Mouse (Mus musculus): ENCODE measurements around the gene Zfp94. TPM values are rescaled to one million over a fixed set of nuclear protein-coding genes. Genes with fewer than 3 reads are reported as not detected.

Gene Zfp94
- polyA plus RNA-seq, 1 experiment from 2014 or later, result 2.2 TPM

- TF ChIP-seq CTCF (IDR thresholded peaks at IDR 0.05; ENCODE audit: low read depth) (no peak), EP300 (IDR thresholded peaks at IDR 0.05; ENCODE audit: low read depth) (no peak)
- Histone ChIP-seq H3K9ac (replicated peaks) (peak overlapping the region; percentile 3; the same call in 1 of the 2 replicates), H3K4me2 (ENCODE audit: low read depth, low read length) (peak overlapping the region; percentile 98), H3K27ac (ENCODE audit: low read depth) (no peak overlapping the region), H3K36me3 (replicated peaks; ENCODE audit: insufficient read depth, low read length) (no peaks in the 10 kb centered on the region), H3K27me3 (ENCODE audit: insufficient read depth, low read length) (0 out of 2 replicates have a peak, but pooled peaks cover 4% of the 10 kb centered on the region), H3K4me3 (ENCODE audit: low read depth, low read length) (peak overlapping the region; percentile 79), H3K9me3 (ENCODE audit: low read length) (no peaks in the 10 kb centered on the region), H3K4me1 (ENCODE audit: insufficient read depth) (peaks cover 15% of the 10 kb centered on the region)
- 4% methylated on average over 18 of the region's 18 CpGs for WGBS (ENCODE audit: insufficient replicate concordance)
- ATAC-seq (peak; percentile 21; the same call in 1 of the 2 replicates), DNase-seq (no peak)
Observed at GRCm38 (mm10) chr7:24299823-24300481, 16.5 kb downstream of the Zfp94 start.

- no peaks in the 10 kb centered on the region for H3K9me3 ChIP-seq (ENCODE audit: low read length)
- peak overlapping the region; percentile 79 for H3K4me3 ChIP-seq (ENCODE audit: low read depth, low read length)
- peak overlapping the region; percentile 74 for H3K9ac ChIP-seq (replicated peaks)
- WGBS (ENCODE audit: insufficient replicate concordance), result under 1% methylated on average over 41 of the region's 47 CpGs
- H3K4me2 ChIP-seq (ENCODE audit: low read depth, low read length), result peak overlapping the region; percentile 98
- TF ChIP-seq EP300 (IDR thresholded peaks at IDR 0.05; ENCODE audit: low read depth) (no peak), CTCF (IDR thresholded peaks at IDR 0.05; ENCODE audit: low read depth) (peak; percentile 49)
- H3K27ac ChIP-seq (ENCODE audit: low read depth), result peak overlapping the region; percentile 55
- DNase-seq (peak; percentile 75), ATAC-seq (peak; percentile 90)
- H3K4me1 ChIP-seq (ENCODE audit: insufficient read depth), result peaks cover 15% of the 10 kb centered on the region
- H3K27me3 ChIP-seq (ENCODE audit: insufficient read depth, low read length), result 0 out of 2 replicates have a peak, but pooled peaks cover 4% of the 10 kb centered on the region
- H3K36me3 ChIP-seq (replicated peaks; ENCODE audit: insufficient read depth, low read length), result no peaks in the 10 kb centered on the region
Observed at GRCm38 (mm10) chr7:24298973-24299708, 17.3 kb downstream of the Zfp94 start.

- Histone ChIP-seq H3K27ac (ENCODE audit: low read depth) (peak overlapping the region; percentile 55; the same call in 1 of the 2 replicates), H3K4me3 (ENCODE audit: low read depth, low read length) (peak overlapping the region; percentile 79), H3K4me1 (ENCODE audit: insufficient read depth) (peaks cover 15% of the 10 kb centered on the region), H3K27me3 (ENCODE audit: insufficient read depth, low read length) (0 out of 2 replicates have a peak, but pooled peaks cover 4% of the 10 kb centered on the region), H3K4me2 (ENCODE audit: low read depth, low read length) (peak overlapping the region; percentile 98), H3K9me3 (ENCODE audit: low read length) (no peaks in the 10 kb centered on the region), H3K36me3 (replicated peaks; ENCODE audit: insufficient read depth, low read length) (no peaks in the 10 kb centered on the region), H3K9ac (replicated peaks) (peak overlapping the region; percentile 74)
- no peak for TF ChIP-seq CTCF (IDR thresholded peaks at IDR 0.05; ENCODE audit: low read depth)
- TF ChIP-seq EP300 (IDR thresholded peaks at IDR 0.05; ENCODE audit: low read depth), result no peak
- ATAC-seq (no peak), DNase-seq (no peak)
- WGBS (ENCODE audit: insufficient replicate concordance), result 6% methylated on average over 12 of the region's 12 CpGs
Observed at GRCm38 (mm10) chr7:24298635-24298972, 17.9 kb downstream of the Zfp94 start.

GRCm38 (mm10) chr7:24297361-24298095 lies 18.9 kb downstream of the Zfp94 start:
- no peaks in the 10 kb centered on the region for H3K9me3 ChIP-seq (ENCODE audit: low read length)
- TF ChIP-seq CTCF (IDR thresholded peaks at IDR 0.05; ENCODE audit: low read depth), result no peak
- no peak for TF ChIP-seq EP300 (IDR thresholded peaks at IDR 0.05; ENCODE audit: low read depth)
- 0 out of 2 replicates have a peak, but pooled peaks cover 4% of the 10 kb centered on the region for H3K27me3 ChIP-seq (ENCODE audit: insufficient read depth, low read length)
- peaks cover 15% of the 10 kb centered on the region for H3K4me1 ChIP-seq (ENCODE audit: insufficient read depth)
- no peak overlapping the region for H3K9ac ChIP-seq (replicated peaks)
- ATAC-seq, result no peak
- no peaks in the 10 kb centered on the region for H3K36me3 ChIP-seq (replicated peaks; ENCODE audit: insufficient read depth, low read length)
- H3K27ac ChIP-seq (ENCODE audit: low read depth), result no peak overlapping the region
- WGBS (ENCODE audit: insufficient replicate concordance), result 90% methylated on average over 15 of the region's 15 CpGs
- no peak for DNase-seq
- no peak overlapping the region for H3K4me2 ChIP-seq (ENCODE audit: low read depth, low read length)
- H3K4me3 ChIP-seq (ENCODE audit: low read depth, low read length), result no peak overlapping the region

- Histone ChIP-seq H3K4me3 (ENCODE audit: low read depth, low read length) (no peak overlapping the region), H3K4me1 (ENCODE audit: insufficient read depth) (peaks cover 15% of the 10 kb centered on the region), H3K9me3 (ENCODE audit: low read length) (no peaks in the 10 kb centered on the region), H3K27ac (ENCODE audit: low read depth) (no peak overlapping the region), H3K9ac (replicated peaks) (no peak overlapping the region), H3K27me3 (ENCODE audit: insufficient read depth, low read length) (0 out of 2 replicates have a peak, but pooled peaks cover 4% of the 10 kb centered on the region), H3K4me2 (ENCODE audit: low read depth, low read length) (no peak overlapping the region), H3K36me3 (replicated peaks; ENCODE audit: insufficient read depth, low read length) (0 out of 2 replicates have a peak, but pooled peaks cover 2% of the 10 kb centered on the region)
- DNase-seq (no peak), ATAC-seq (no peak)
- 94% methylated on average over 6 of the region's 7 CpGs for WGBS (ENCODE audit: insufficient replicate concordance)
- no peak for TF ChIP-seq CTCF (IDR thresholded peaks at IDR 0.05; ENCODE audit: low read depth)
- no peak for TF ChIP-seq EP300 (IDR thresholded peaks at IDR 0.05; ENCODE audit: low read depth)
Observed at GRCm38 (mm10) chr7:24296386-24296785, 20.1 kb downstream of the Zfp94 start.

All from liver, postnatal 0 days (tissue).